Mouse (Mus musculus) olfactory bulb, adult 2 months (tissue): ENCODE measurements around the gene Dscaml1. TPM values are rescaled to one million over a fixed set of nuclear protein-coding genes. Genes with fewer than 3 reads are reported as not detected.

Source experiments
- H3K27ac ChIP-seq: fragments of 200-500 bp; 2 replicates; pipeline ENCODE4 v1.5.1; 2012; ENCODE audit warnings: low read depth, low read length; ENCODE audit not compliant: insufficient read depth
- H3K4me1 ChIP-seq: fragments of 200-500 bp; 2 replicates; pipeline ENCODE4 v1.6.1; 2012; ENCODE audit warnings: low read length; ENCODE audit not compliant: control insufficient read depth, insufficient read depth
- H3K4me3 ChIP-seq: fragments of 200-500 bp; 2 replicates; pipeline ENCODE4 v1.5.1; 2012; ENCODE audit warnings: mild to moderate bottlenecking, low read depth, low read length, moderate library complexity; ENCODE audit not compliant: insufficient read depth
- CTCF ChIP-seq: fragments of 200-500 bp; IDR thresholded peaks from 2 replicates; pipeline ENCODE4 v1.5.1; 2012; ENCODE audit warnings: low read depth, mild to moderate bottlenecking, low read length, moderate library complexity; ENCODE audit not compliant: insufficient read depth
- POLR2A ChIP-seq: fragments of 200-500 bp; IDR thresholded peaks from 2 replicates; pipeline ENCODE4 v1.6.1; 2012; ENCODE audit warnings: mild to moderate bottlenecking, low read depth, low read length, moderate library complexity; ENCODE audit not compliant: insufficient read depth
- whole genome bisulfite sequencing: fragments of 180-500 bp; shearing (Covaris S2); methylation state at CpG from one replicate; pipeline ENCODE4 v1.1.7; 2018; 5-methylcytosine and 5-hydroxymethylcytosine counted together
- polyA plus RNA-seq: library from polyadenylated mRNA; stranded (reverse); fragments of >200 nt; gene quantifications from 2 replicates; pipeline ENCODE4 v1.2.4, GENCODE M21; 2012; ENCODE audit warnings: low replicate concordance; ENCODE audit not compliant: missing spikeins, insufficient read depth, insufficient read length

The Dscaml1 gene
- polyA plus RNA-seq, 1 experiment: not detected

- Histone ChIP-seq H3K4me1 (peaks cover 63% of the 10 kb centered on the region), H3K27ac (no peak overlapping the region), H3K4me3 (no peak overlapping the region)
- no peak for TF ChIP-seq CTCF
- no peak for TF ChIP-seq POLR2A
- 69% methylated on average over 3 of the region's 3 CpGs for WGBS
Observed at GRCm38 (mm10) chr9:45660191-45660590, 233.8 kb downstream of the Dscaml1 start.

- Histone ChIP-seq H3K4me3 (no peak overlapping the region), H3K27ac (0 out of 2 replicates have a peak overlapping the region, but pooled peaks have one; percentile 20), H3K4me1 (peaks cover 53% of the 10 kb centered on the region)
- WGBS: 56% methylated on average over 5 of the region's 5 CpGs
- TF ChIP-seq POLR2A: no peak
- TF ChIP-seq CTCF: no peak
Observed at GRCm38 (mm10) chr9:45662471-45662870, 236.0 kb downstream of the Dscaml1 start.

- Histone ChIP-seq H3K4me3 (no peak overlapping the region), H3K27ac (peak overlapping the region; percentile 73), H3K4me1 (peaks cover 44% of the 10 kb centered on the region)
- no peak for TF ChIP-seq CTCF
- TF ChIP-seq POLR2A: no peak
- 41% methylated on average over 16 of the region's 16 CpGs for WGBS
Observed at GRCm38 (mm10) chr9:45663386-45664315, 237.2 kb downstream of the Dscaml1 start.

- peaks cover 44% of the 10 kb centered on the region for H3K4me1 ChIP-seq
- no peak overlapping the region for H3K4me3 ChIP-seq
- no peak for TF ChIP-seq CTCF
- no peak for TF ChIP-seq POLR2A
- 58% methylated on average over 6 of the region's 6 CpGs for WGBS
- H3K27ac ChIP-seq: peak overlapping the region; percentile 73
Observed at GRCm38 (mm10) chr9:45664326-45664725, 237.9 kb downstream of the Dscaml1 start.

- TF ChIP-seq CTCF (no peak), POLR2A (no peak)
- 33% methylated on average over 15 of the region's 15 CpGs for WGBS
- H3K4me1 ChIP-seq: peaks cover 42% of the 10 kb centered on the region
- no peak overlapping the region for H3K4me3 ChIP-seq
- peak overlapping the region; percentile 29; the same call in 1 of the 2 replicates for H3K27ac ChIP-seq
Observed at GRCm38 (mm10) chr9:45664871-45665394, 238.5 kb downstream of the Dscaml1 start.

GRCm38 (mm10) chr9:45675931-45676330 lies 249.5 kb downstream of the Dscaml1 start:
- no peak for TF ChIP-seq CTCF
- no peak for TF ChIP-seq POLR2A

GRCm38 (mm10) chr9:45676578-45676977 lies 250.2 kb downstream of the Dscaml1 start:
- H3K27ac ChIP-seq: peak overlapping the region; percentile 27
- no peak overlapping the region for H3K4me3 ChIP-seq
- TF ChIP-seq POLR2A: no peak
- TF ChIP-seq CTCF: no peak
- H3K4me1 ChIP-seq: peaks cover 43% of the 10 kb centered on the region
- WGBS: 19% methylated on average over 8 of the region's 8 CpGs

More at GRCm38 (mm10) chr9:45675931-45676330, 249.5 kb downstream of the Dscaml1 start:
- H3K4me3 ChIP-seq: no peak overlapping the region
- WGBS: 49% methylated on average over 9 of the region's 9 CpGs
- peaks cover 47% of the 10 kb centered on the region for H3K4me1 ChIP-seq
- peak overlapping the region; percentile 19 for H3K27ac ChIP-seq

- 37% methylated on average over 12 of the region's 12 CpGs for whole genome bisulfite sequencing
Observed at GRCm38 (mm10) chr9:45677236-45677781, 250.9 kb downstream of the Dscaml1 start.

More at GRCm38 (mm10) chr9:45677236-45677781, 250.9 kb downstream of the Dscaml1 start:
- TF ChIP-seq CTCF (no peak), POLR2A (no peak)
- Histone ChIP-seq H3K4me1 (peaks cover 45% of the 10 kb centered on the region), H3K27ac (peak overlapping the region; percentile 27; the same call in 1 of the 2 replicates), H3K4me3 (no peak overlapping the region)
